Mouse (Mus musculus) limb, embryonic 14.5 days (tissue): Measurements from ENCODE around the gene Naxe. TPM values are rescaled to one million over a fixed set of nuclear protein-coding genes. Genes with fewer than 3 reads are reported as not detected.

Experiments
- ATAC-seq: fragments of 200-750 bp; cut with Nextera tagmentation; 2 replicates; pipeline ENCODE4 v1.8.0; 2017; ENCODE audit warnings: low read depth, moderate number of reproducible peaks, moderate TSS enrichment; ENCODE audit not compliant: low FRiP score
- DNase-seq: peaks from one replicate; pipeline ENCODE4 v3.0.0-alpha.2; 2015; ENCODE audit warnings: low spot score
- H3K27ac ChIP-seq: fragments of 300-500 bp; sonication (generic); replicated peaks from 2 replicates; pipeline ENCODE4 v1.5.1; 2014; ENCODE audit warnings: low read depth, mild to moderate bottlenecking, low read length, moderate library complexity, mixed read lengths
- H3K27me3 ChIP-seq: fragments of 300-500 bp; sonication (generic); 2 replicates; pipeline ENCODE4 v1.6.1; 2014; ENCODE audit warnings: low read length, mixed read lengths; ENCODE audit not compliant: control insufficient read depth, insufficient read depth
- H3K36me3 ChIP-seq: fragments of 300-500 bp; sonication (generic); 2 replicates; pipeline ENCODE4 v1.6.1; 2014; ENCODE audit warnings: mild to moderate bottlenecking, low read length, moderate library complexity, mixed read lengths; ENCODE audit not compliant: control insufficient read depth, insufficient read depth
- H3K4me1 ChIP-seq: fragments of 300-500 bp; sonication (generic); 2 replicates; pipeline ENCODE4 v1.6.1; 2014; ENCODE audit warnings: antibody characterized with exemption, low read length, mixed read lengths; ENCODE audit not compliant: control insufficient read depth, insufficient read depth
- H3K4me2 ChIP-seq: fragments of 300-500 bp; sonication (generic); replicated peaks from 2 replicates; pipeline ENCODE4 v1.6.1; 2014; ENCODE audit warnings: low read depth, mild to moderate bottlenecking, low read length, moderate library complexity; ENCODE audit not compliant: severe bottlenecking
- H3K4me3 ChIP-seq: fragments of 300-500 bp; sonication (generic); replicated peaks from 2 replicates; pipeline ENCODE4 v1.5.1; 2014; ENCODE audit warnings: low read length
- H3K9ac ChIP-seq: fragments of 300-500 bp; sonication (generic); 2 replicates; pipeline ENCODE4 v1.6.1; 2014; ENCODE audit warnings: mild to moderate bottlenecking, low read depth, low read length, moderate library complexity; ENCODE audit not compliant: severe bottlenecking
- H3K9me3 ChIP-seq: fragments of 300-500 bp; sonication (generic); 2 replicates; pipeline ENCODE4 v1.6.1; 2016; ENCODE audit warnings: low read length; ENCODE audit not compliant: control insufficient read depth
- POLR2A ChIP-seq: fragments of 200-500 bp; IDR thresholded peaks from 2 replicates; pipeline ENCODE4 v1.8.0; 2012; ENCODE audit warnings: inconsistent platforms, mild to moderate bottlenecking, moderate library complexity, borderline replicate concordance; ENCODE audit not compliant: insufficient read depth, insufficient read length; ENCODE audit errors: extremely low read depth
- WGBS: fragments of 180-500 bp; shearing (Covaris S2); extraction: QIAGEN DNeasy Blood & Tissue Kit; methylation state at CpG from one replicate; pipeline ENCODE4 v1.1.7; 2014; 5-methylcytosine and 5-hydroxymethylcytosine counted together
- polyA plus RNA-seq, 2 experiments: library from polyadenylated mRNA; depleted of rRNA in 1 of 2; stranded (reverse) in 1 of 2; unstranded in 1 of 2; fragments of >200 nt; fragmentation: Nextera tagmentation in 1 of 2; extraction: Ambion mirVana in 1 of 2; gene quantifications; 2 replicates each; pipeline versions ENCODE4 v1.2.1 to v1.2.3; 2012 to 2014

Gene Naxe
- polyA plus RNA-seq, 2 experiments = 101 to 203 TPM

DNA sequence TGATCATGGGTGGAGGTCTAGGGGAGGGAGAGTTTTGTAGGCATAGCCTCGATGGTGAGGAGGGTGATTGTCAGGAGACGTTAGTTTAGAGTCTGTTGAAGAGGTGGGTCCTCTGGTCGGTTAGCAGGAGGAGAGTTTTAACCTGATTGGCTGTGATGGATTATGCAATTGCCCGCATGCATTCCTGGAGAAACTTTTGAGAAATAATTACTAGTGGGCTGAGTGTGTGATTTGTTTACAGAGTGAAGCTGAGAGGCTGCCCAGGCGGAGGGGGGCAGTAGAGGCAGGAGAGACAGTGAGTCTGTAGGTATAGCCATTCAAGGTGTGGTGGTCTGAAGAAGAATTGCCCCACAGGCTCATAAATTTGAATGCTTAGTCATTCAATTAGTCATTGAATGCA lies 24.8 kb downstream of the Naxe start:
- 65% methylated on average over 5 of the region's 5 CpGs for WGBS
- Histone ChIP-seq H3K4me2 (no peak overlapping the region), H3K4me3 (no peak overlapping the region), H3K36me3 (no peaks in the 10 kb centered on the region), H3K9ac (no peak overlapping the region), H3K4me1 (no peaks in the 10 kb centered on the region), H3K27ac (no peak overlapping the region), H3K9me3 (no peaks in the 10 kb centered on the region), H3K27me3 (peaks cover 18% of the 10 kb centered on the region)
- no peak for ATAC-seq
- no peak for TF ChIP-seq POLR2A
- DNase-seq = no peak

DNA sequence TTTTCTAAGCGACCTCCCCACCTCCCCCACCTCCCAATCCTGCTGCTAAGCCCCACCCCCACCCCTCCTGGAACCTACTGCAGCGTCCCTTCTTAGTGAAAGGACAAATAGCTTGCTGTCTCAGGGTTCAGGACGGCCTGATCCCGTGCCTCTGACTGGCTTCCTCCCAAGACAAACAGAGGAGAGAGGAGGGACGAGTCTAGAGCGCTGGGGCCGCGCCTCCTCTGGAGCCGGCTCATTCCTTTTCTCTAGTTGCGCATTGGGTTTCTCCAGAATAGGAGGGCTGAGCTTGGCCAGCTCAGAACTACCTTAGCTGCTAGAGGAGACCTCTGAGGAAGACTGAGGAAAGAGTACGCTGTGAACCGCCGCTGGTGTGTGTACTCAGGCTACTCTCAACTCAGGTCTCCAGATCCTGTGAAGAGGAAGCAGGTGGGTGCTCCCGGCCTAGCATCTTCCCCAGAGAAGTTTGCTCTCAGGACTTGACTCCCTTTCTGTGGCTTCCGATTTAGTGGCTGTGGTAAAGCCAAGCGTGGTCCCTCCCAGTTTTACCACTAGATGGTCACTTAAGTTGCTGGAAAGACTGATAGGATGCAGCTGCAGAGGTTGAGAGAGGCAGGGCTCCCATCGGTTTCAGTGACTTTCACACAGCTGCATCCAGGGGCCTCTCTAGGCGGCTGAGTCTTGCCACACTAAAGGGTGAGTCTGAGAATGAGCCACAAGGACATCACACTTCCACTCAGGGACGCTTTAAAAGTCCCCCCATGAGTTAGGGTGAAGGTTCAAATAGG lies 27.5 kb downstream of the Naxe start:
- no peaks in the 10 kb centered on the region for H3K4me1 ChIP-seq
- H3K36me3 ChIP-seq = no peaks in the 10 kb centered on the region
- H3K9ac ChIP-seq = no peak overlapping the region
- peak; percentile 14 for DNase-seq
- peaks cover 25% of the 10 kb centered on the region for H3K27me3 ChIP-seq
- no peaks in the 10 kb centered on the region for H3K9me3 ChIP-seq
- 21% methylated on average over 19 of the region's 19 CpGs for WGBS
- H3K4me3 ChIP-seq = no peak overlapping the region
- no peak overlapping the region for H3K4me2 ChIP-seq
- ATAC-seq = no peak
- no peak overlapping the region for H3K27ac ChIP-seq
- TF ChIP-seq POLR2A = no peak

DNA sequence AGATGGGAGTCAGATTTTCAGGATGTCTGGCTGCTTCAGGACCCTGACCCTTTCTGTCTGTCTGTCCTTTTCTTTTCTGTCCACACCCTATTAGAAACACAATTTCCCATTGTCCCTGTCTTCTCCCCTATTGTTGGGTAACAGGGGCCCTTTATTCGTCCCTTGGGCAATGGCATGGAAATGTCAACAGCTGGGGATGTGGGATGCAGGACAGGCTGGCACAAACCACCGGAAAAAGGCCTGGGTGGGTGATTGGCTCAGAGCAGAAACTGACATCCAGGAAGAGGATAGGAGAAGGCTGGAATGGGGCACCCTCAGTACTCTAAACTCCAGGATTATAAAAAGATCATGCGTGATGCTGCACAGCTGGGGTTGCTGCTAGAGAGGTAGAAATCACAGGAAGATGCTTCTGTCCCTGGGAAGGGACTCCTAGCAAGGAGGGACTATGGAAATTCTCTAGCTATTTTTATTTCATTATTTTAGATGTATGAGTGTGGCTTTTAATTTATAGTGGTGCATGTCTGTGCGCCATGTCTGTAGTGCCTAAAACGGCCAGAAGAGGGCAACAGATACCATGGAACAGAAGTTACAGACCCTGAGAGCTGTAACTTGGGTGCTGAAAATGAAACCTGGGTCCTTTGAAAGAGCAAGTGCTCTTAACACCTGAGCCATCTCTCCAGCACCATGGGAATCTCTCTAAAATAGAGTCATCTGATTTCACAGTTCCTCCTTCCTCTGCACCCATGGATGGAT lies 30.7 kb downstream of the Naxe start, which contains the start of gene Hapln2:
Hapln2 (minus strand) TSS at position 150 of the 753 bp plus-strand sequence.
- no peak for TF ChIP-seq POLR2A
- no peaks in the 10 kb centered on the region for H3K36me3 ChIP-seq
- H3K4me1 ChIP-seq = peaks cover 5% of the 10 kb centered on the region
- no peaks in the 10 kb centered on the region for H3K9me3 ChIP-seq
- 55% methylated on average over 5 of the region's 5 CpGs for WGBS
- no peak within 1 kb of the TSS for H3K27ac ChIP-seq
- ATAC-seq (no peak), DNase-seq (no peak)
- no peak within 1 kb of the TSS for H3K9ac ChIP-seq
- H3K27me3 ChIP-seq = peaks cover 57% of the 10 kb centered on the region
- H3K4me2 ChIP-seq = no peak within 1 kb of the TSS
- H3K4me3 ChIP-seq = no peak within 1 kb of the TSS

DNA sequence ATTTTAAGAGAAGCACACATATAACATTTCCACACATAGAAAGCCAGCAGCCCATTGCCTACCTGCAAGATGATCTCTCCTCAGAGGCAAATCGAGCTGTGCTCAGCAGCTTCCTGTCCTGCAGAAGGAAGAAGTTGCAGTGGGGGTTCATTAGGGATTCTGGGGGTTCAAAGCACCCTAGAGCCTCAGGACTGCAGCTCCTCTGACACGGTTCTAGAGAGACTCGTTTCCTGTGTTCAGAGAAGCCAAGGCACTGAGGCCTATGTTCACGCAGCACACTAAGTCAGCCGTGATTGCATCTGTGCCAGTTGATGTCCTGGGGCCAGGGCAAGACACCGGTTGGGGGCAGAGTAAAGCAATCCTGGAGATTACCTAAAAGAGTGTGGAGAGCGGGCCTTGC lies 31.5 kb downstream of the Naxe start:
- peaks cover 61% of the 10 kb centered on the region for H3K27me3 ChIP-seq
- H3K9me3 ChIP-seq = no peaks in the 10 kb centered on the region
- no peak for TF ChIP-seq POLR2A
- no peak for ATAC-seq
- no peak overlapping the region for H3K4me2 ChIP-seq
- H3K36me3 ChIP-seq = no peaks in the 10 kb centered on the region
- H3K27ac ChIP-seq = no peak overlapping the region
- no peak for DNase-seq
- WGBS = 53% methylated on average over 7 of the region's 7 CpGs
- H3K9ac ChIP-seq = no peak overlapping the region
- no peak overlapping the region for H3K4me3 ChIP-seq
- H3K4me1 ChIP-seq = peaks cover 6% of the 10 kb centered on the region

DNA sequence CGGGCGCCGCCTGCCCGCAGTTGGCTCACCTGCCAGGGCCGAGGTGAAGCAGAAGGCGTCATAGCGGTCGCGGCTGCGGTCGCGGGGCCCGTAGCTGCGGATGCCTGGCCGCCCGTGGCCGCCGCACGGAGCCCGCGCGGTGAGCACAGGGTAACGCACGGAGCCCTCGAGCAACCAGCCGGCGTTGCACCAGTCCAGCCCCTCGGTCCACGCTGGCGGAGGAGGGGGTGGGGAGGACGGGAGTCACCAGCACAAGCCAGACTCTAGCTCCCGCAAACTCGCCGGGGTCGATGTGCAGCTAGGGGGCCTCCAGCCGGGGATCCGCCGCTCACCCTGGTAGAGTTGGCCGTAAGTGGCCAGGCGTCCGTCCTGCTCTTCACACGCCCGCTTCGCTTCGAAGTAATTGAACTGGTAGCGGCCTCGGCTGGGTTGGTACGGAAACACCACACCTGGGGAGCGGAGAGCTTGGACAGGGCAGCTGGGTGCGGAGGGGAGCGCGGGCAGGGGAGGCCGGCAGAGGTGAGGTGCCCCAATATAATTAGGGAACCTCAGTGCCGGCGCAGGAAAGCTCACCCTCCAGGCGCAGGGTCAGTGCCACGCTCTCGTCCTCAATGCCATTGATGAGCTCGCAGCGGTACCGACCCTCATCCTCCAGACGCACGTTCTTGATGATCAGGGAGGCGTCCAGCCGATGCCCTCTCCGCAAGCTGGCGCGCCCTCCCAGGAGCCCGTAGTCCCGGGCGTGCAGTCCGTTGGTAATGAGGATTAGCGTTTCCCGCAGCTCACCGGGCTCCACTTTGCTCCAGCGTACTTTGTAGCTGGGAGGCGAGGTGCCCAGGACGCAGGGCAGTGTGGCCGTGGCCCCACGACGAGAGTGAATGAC lies 34.9 kb downstream of the Naxe start:
- ATAC-seq (0 out of 2 replicates have a peak, but pooled peaks have one; percentile 11), DNase-seq (no peak)
- H3K27me3 ChIP-seq = peaks cover 72% of the 10 kb centered on the region
- peaks cover 6% of the 10 kb centered on the region for H3K4me1 ChIP-seq
- H3K4me2 ChIP-seq = peak overlapping the region; percentile 87
- no peak overlapping the region for H3K27ac ChIP-seq
- under 1% methylated on average over 60 of the region's 81 CpGs for WGBS
- TF ChIP-seq POLR2A = no peak
- H3K9me3 ChIP-seq = no peaks in the 10 kb centered on the region
- peak overlapping the region; percentile 14; the same call in 1 of the 2 replicates for H3K9ac ChIP-seq
- peak overlapping the region; percentile 46 for H3K4me3 ChIP-seq
- no peaks in the 10 kb centered on the region for H3K36me3 ChIP-seq
